Mouse (Mus musculus) gastrocnemius, postnatal 14 days (tissue): Measurements from ENCODE around the gene Lbx2. TPM values are rescaled to one million over a fixed set of nuclear protein-coding genes. Genes with fewer than 3 reads are reported as not detected.

ENCODE experiments used
- DNase-seq: peaks from one replicate; pipeline ENCODE4 v3.0.0; 2021; ENCODE audit warnings: mixed read lengths
- intact Hi-C: fragments of 180-260 bp; cut with DNase I; formaldehyde crosslinking; loops from one replicate; pipeline ENCODE4 v1.15.1; 2025; ENCODE audit warnings: low total_unique reads
- total RNA-seq, 2 experiments: library from RNA; stranded (reverse); gene quantifications; 2 replicates each; pipeline ENCODE4 v1.2.3; 2021

Gene Lbx2
- total RNA-seq, 2 experiments from 2014 or later: 0.49 TPM; not detected in 1

GRCm38 (mm10) chr6:83069488-83070246 is 16.5 kb upstream of the Lbx2 start:
- intact Hi-C loops: no loop called here
- DNase-seq: no peak

GRCm38 (mm10) chr6:83070247-83070310 is 16.1 kb upstream of the Lbx2 start, which contains the start of gene Tlx2:
Gene Tlx2 (minus strand): TSS chr6:83070293.
- no peak for DNase-seq
- intact Hi-C loops: no loop called here

GRCm38 (mm10) chr6:83070311-83071219 is 15.6 kb upstream of the Lbx2 start:
- no peak for DNase-seq
- intact Hi-C loops: no loop called here

GRCm38 (mm10) chr6:83071220-83071619 is 14.9 kb upstream of the Lbx2 start:
- no peak for DNase-seq
- intact Hi-C loops: no loop called here

- DNase-seq: no peak
- intact Hi-C loops: no loop called here
Measured at GRCm38 (mm10) chr6:83074979-83075378, 11.2 kb upstream of the Lbx2 start.

- intact Hi-C loops: no loop called here
- DNase-seq: peak; percentile 38
Measured at GRCm38 (mm10) chr6:83077630-83078323, 8.4 kb upstream of the Lbx2 start, which contains the start of gene Pcgf1. Gene Pcgf1 (plus strand): TSS chr6:83077869.

- DNase-seq: peak; percentile 99
- intact Hi-C loops: no loop called here
Measured at GRCm38 (mm10) chr6:83078324-83078858, 7.8 kb upstream of the Lbx2 start.

- no peak for DNase-seq
- intact Hi-C loops: no loop called here
Measured at GRCm38 (mm10) chr6:83080210-83080609, 6.0 kb upstream of the Lbx2 start.

GRCm38 (mm10) chr6:83083497-83083896 is 2.7 kb upstream of the Lbx2 start:
- no peak for DNase-seq
- intact Hi-C loops: no loop called here

- DNase-seq: no peak
- intact Hi-C loops: no loop called here
Measured at GRCm38 (mm10) chr6:83084477-83084876, 1.7 kb upstream of the Lbx2 start.

GRCm38 (mm10) chr6:83087205-83087925 is 1.2 kb downstream of the Lbx2 start:
- intact Hi-C loops: no loop called here
- DNase-seq: peak; percentile 58

GRCm38 (mm10) chr6:83087926-83088260 is 1.7 kb downstream of the Lbx2 start:
- no peak for DNase-seq
- intact Hi-C loops: no loop called here

GRCm38 (mm10) chr6:83092416-83093127 is 6.4 kb downstream of the Lbx2 start:
- intact Hi-C loops: no loop called here
- no peak for DNase-seq

- intact Hi-C loops: no loop called here
- DNase-seq: no peak
Measured at GRCm38 (mm10) chr6:83095968-83096367, 9.8 kb downstream of the Lbx2 start.

- DNase-seq: no peak
- intact Hi-C loops: no loop called here
Measured at GRCm38 (mm10) chr6:83098411-83098810, 12.2 kb downstream of the Lbx2 start.

GRCm38 (mm10) chr6:83101316-83101687 is 15.1 kb downstream of the Lbx2 start, which contains the start of the genes Ccdc142 and Gm42688:
Gene Ccdc142 (plus strand): TSS chr6:83101601.
Gene Gm42688 (plus strand): TSS chr6:83101617.
- intact Hi-C loops: loop anchor here (5.0 kb wide), 1 partner anchor 99 kb away; no protein-coding TSS in a partner anchor
- DNase-seq: peak; percentile 88

- peak; percentile 76 for DNase-seq
- intact Hi-C loops: loop anchor here (5.0 kb wide), 1 partner anchor 100 kb away; no protein-coding TSS in a partner anchor
Measured at GRCm38 (mm10) chr6:83101688-83102556, 15.8 kb downstream of the Lbx2 start.

- intact Hi-C loops: loop anchor here (5.0 kb wide), 1 partner anchor 101 kb away; no protein-coding TSS in a partner anchor
- no peak for DNase-seq
Measured at GRCm38 (mm10) chr6:83103130-83103650, 17.0 kb downstream of the Lbx2 start.
